Mouse (Mus musculus): ENCODE data around the gene Filip1l. TPM values are rescaled to one million over a fixed set of nuclear protein-coding genes. Genes with fewer than 3 reads are reported as not detected.
A peak's percentile ranks its signal among the peaks of the same experiment; 100 is the strongest.

Gene Filip1l
- total RNA-seq, 2 experiments from 2014 or later = 3.1 to 3.2 TPM

GRCm38 (mm10) chr16:57396249-57396648 is 43.4 kb downstream of the Filip1l start:
- DNase-seq (ENCODE audit: low spot score in 2 of 2) = no peak

- no peak for DNase-seq (ENCODE audit: low spot score in 2 of 2)
These were observed 45.0 kb downstream of the Filip1l start for GRCm38 (mm10) chr16:57397845-57398244.

- peak; percentile 74 to 80 for DNase-seq (ENCODE audit: low spot score in 2 of 2)
These were observed 45.7 kb downstream of the Filip1l start for GRCm38 (mm10) chr16:57398387-57399214.

- DNase-seq (ENCODE audit: low spot score in 2 of 2) = no peak
These were observed 46.7 kb downstream of the Filip1l start for GRCm38 (mm10) chr16:57399566-57399965.

GRCm38 (mm10) chr16:57401702-57402101 is 48.8 kb downstream of the Filip1l start:
- DNase-seq (ENCODE audit: low spot score in 2 of 2) = no peak

GRCm38 (mm10) chr16:57402910-57403309 is 50.0 kb downstream of the Filip1l start:
- no peak for DNase-seq (ENCODE audit: low spot score in 2 of 2)

GRCm38 (mm10) chr16:57403825-57404224 is 50.9 kb downstream of the Filip1l start:
- no peak for DNase-seq (ENCODE audit: low spot score in 2 of 2)

GRCm38 (mm10) chr16:57412766-57413165 is 59.9 kb downstream of the Filip1l start:
- peak; percentile 10 to 39 for DNase-seq (ENCODE audit: low spot score in 2 of 2)

- DNase-seq (ENCODE audit: low spot score in 2 of 2) = no peak
These were observed 63.2 kb downstream of the Filip1l start for GRCm38 (mm10) chr16:57416049-57416448.

GRCm38 (mm10) chr16:57417017-57417416 is 64.1 kb downstream of the Filip1l start:
- DNase-seq (ENCODE audit: low spot score in 2 of 2) = no peak

GRCm38 (mm10) chr16:57417955-57418354 is 65.1 kb downstream of the Filip1l start:
- no peak for DNase-seq (ENCODE audit: low spot score in 2 of 2)

GRCm38 (mm10) chr16:57419332-57419731 is 66.4 kb downstream of the Filip1l start:
- no peak for DNase-seq (ENCODE audit: low spot score in 2 of 2)

- DNase-seq (ENCODE audit: low spot score in 2 of 2) = no peak
These were observed 67.0 kb downstream of the Filip1l start for GRCm38 (mm10) chr16:57419881-57420280.

GRCm38 (mm10) chr16:57420773-57421556 is 68.1 kb downstream of the Filip1l start:
- no peak for DNase-seq (ENCODE audit: low spot score in 2 of 2)

- DNase-seq (ENCODE audit: low spot score in 2 of 2) = no peak
These were observed 69.0 kb downstream of the Filip1l start for GRCm38 (mm10) chr16:57421680-57422417.

GRCm38 (mm10) chr16:57423001-57423800 is 70.3 kb downstream of the Filip1l start:
- no peak for DNase-seq (ENCODE audit: low spot score in 2 of 2)

GRCm38 (mm10) chr16:57426680-57427079 is 73.8 kb downstream of the Filip1l start:
- DNase-seq (ENCODE audit: low spot score in 2 of 2) = no peak

GRCm38 (mm10) chr16:57427516-57428285 is 74.8 kb downstream of the Filip1l start:
- no peak for DNase-seq (ENCODE audit: low spot score in 2 of 2)

- DNase-seq (ENCODE audit: low spot score in 2 of 2) = no peak
These were observed 76.1 kb downstream of the Filip1l start for GRCm38 (mm10) chr16:57428977-57429376.

GRCm38 (mm10) chr16:57431294-57431693 is 78.4 kb downstream of the Filip1l start:
- no peak for DNase-seq (ENCODE audit: low spot score in 2 of 2)

Data from left cerebral cortex, adult 18-20 months (tissue).